Mouse (Mus musculus) megakaryocyte, embryonic 14.5 days (primary cell): Measurements from ENCODE around the gene Gm281. TPM values are rescaled to one million over a fixed set of nuclear protein-coding genes. Genes with fewer than 3 reads are reported as not detected.

Source experiments
- H3K27me3 ChIP-seq: replicated peaks from 2 replicates; pipeline ENCODE3; 2012; ENCODE audit warnings: inconsistent platforms
- H3K36me3 ChIP-seq: replicated peaks from 2 replicates; pipeline ENCODE3; 2012; ENCODE audit warnings: low read length, inconsistent platforms, mixed read lengths
- H3K4me1 ChIP-seq: 2 replicates; pipeline ENCODE4 v1.6.1; 2012; ENCODE audit warnings: inconsistent platforms
- H3K4me3 ChIP-seq: replicated peaks from 2 replicates; pipeline ENCODE3; 2012; ENCODE audit warnings: moderate library complexity, mild to moderate bottlenecking, inconsistent platforms
- H3K9me3 ChIP-seq: 2 replicates; pipeline ENCODE4 v1.6.1; 2012; ENCODE audit warnings: inconsistent platforms
- FLI1 ChIP-seq: IDR thresholded peaks from 2 replicates; pipeline ENCODE4 v1.6.1; 2012; ENCODE audit warnings: low read length, inconsistent platforms, mixed read lengths
- GATA1 ChIP-seq: IDR thresholded peaks from 3 replicates; pipeline ENCODE4 v1.6.1; 2012; ENCODE audit warnings: mixed read lengths, low read length, inconsistent platforms, borderline replicate concordance
- polyA plus RNA-seq: library from polyadenylated mRNA; stranded (reverse); fragments of >175 nt; gene quantifications from 2 replicates; pipeline ENCODE4 v1.2.3, GENCODE M21; 2012; ENCODE audit warnings: low replicate concordance; ENCODE audit not compliant: insufficient read depth

Gene Gm281
- polyA plus RNA-seq, 1 experiment = not detected

DNA sequence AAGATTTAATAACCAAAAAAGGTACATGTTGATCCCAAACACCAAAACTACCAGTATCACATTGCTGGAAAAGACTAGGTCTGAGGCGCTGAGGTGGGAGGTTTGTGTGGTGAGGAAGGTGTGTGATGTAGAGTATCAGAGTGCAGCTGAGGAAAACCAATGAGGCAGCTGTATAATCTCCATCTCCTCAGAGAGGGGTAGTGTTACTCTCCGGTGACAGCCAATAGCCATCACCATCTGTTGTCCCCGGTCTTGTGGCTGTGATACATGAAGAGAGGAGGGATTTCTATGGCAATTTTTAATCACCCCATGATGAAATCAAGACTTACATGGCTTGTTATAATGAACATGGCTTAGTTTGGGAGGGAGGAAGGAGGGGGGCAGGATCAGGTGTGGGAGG is 20.5 kb downstream of the Gm281 start:
- no peak for TF ChIP-seq GATA1
- no peaks in the 10 kb centered on the region for H3K9me3 ChIP-seq

GRCm38 (mm10) chr14:13861416-13861815 is 52.9 kb downstream of the Gm281 start:
- Histone ChIP-seq H3K4me1 (no peaks in the 10 kb centered on the region), H3K27me3 (no peaks in the 10 kb centered on the region), H3K4me3 (no peak overlapping the region), H3K36me3 (no peaks in the 10 kb centered on the region), H3K9me3 (no peaks in the 10 kb centered on the region)
- no peak for TF ChIP-seq FLI1
- TF ChIP-seq GATA1 = no peak

More for the DNA sequence above, 20.5 kb downstream of the Gm281 start:
- H3K27me3 ChIP-seq = no peaks in the 10 kb centered on the region
- H3K4me3 ChIP-seq = no peak overlapping the region
- no peaks in the 10 kb centered on the region for H3K4me1 ChIP-seq
- H3K36me3 ChIP-seq = no peaks in the 10 kb centered on the region

DNA sequence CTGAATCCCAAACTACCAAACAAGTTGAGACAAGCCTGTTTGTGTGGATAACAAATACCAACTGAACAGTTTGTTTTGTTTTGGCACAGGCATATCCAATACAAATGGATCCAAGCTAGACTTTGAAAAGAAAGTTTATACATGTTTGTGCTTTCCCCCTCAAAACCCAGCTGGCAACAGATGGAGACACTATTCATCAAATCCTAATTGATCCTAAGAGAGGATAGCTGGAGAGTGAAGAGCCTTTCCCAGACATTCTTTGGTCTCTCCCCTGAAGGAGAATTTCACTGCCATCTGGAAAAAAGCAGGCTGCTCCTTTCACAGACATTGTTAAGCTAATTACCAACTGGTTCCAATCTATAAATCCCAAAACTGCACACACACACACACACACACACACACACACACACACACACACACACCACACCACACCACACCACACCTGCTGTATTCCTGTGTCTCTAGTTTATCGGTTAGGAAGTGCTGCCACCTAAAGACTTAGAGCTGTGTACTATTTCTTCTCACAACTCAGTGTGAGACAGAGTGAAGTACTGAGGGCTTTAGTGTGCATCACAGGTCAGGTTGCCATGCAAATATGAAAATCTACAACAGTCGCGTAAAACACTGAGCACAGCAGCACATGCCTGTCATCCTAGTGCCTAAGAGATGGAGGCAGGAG is 101.3 kb downstream of the Gm281 start:
- Histone ChIP-seq H3K27me3 (no peaks in the 10 kb centered on the region), H3K9me3 (no peaks in the 10 kb centered on the region), H3K36me3 (no peaks in the 10 kb centered on the region), H3K4me1 (no peaks in the 10 kb centered on the region), H3K4me3 (no peak overlapping the region)
- no peak for TF ChIP-seq FLI1
- no peak for TF ChIP-seq GATA1

- Histone ChIP-seq H3K36me3 (no peaks in the 10 kb centered on the region), H3K27me3 (no peaks in the 10 kb centered on the region), H3K9me3 (peaks cover 21% of the 10 kb centered on the region; the same call in 1 of the 2 replicates), H3K4me3 (no peak overlapping the region), H3K4me1 (no peaks in the 10 kb centered on the region)
- TF ChIP-seq GATA1 (no peak), FLI1 (no peak)
These were observed 123.8 kb downstream of the Gm281 start for GRCm38 (mm10) chr14:13790446-13790845.

- Histone ChIP-seq H3K4me1 (no peaks in the 10 kb centered on the region), H3K4me3 (no peak overlapping the region), H3K9me3 (peaks cover 21% of the 10 kb centered on the region; the same call in 1 of the 2 replicates), H3K27me3 (no peaks in the 10 kb centered on the region), H3K36me3 (no peaks in the 10 kb centered on the region)
- TF ChIP-seq FLI1 (no peak), GATA1 (no peak)
These were observed 124.3 kb downstream of the Gm281 start for GRCm38 (mm10) chr14:13790001-13790400.

GRCm38 (mm10) chr14:13782970-13783369 is 131.3 kb downstream of the Gm281 start:
- Histone ChIP-seq H3K36me3 (no peaks in the 10 kb centered on the region), H3K9me3 (peaks cover 15% of the 10 kb centered on the region; the same call in 1 of the 2 replicates), H3K27me3 (no peaks in the 10 kb centered on the region), H3K4me3 (no peak overlapping the region), H3K4me1 (no peaks in the 10 kb centered on the region)
- TF ChIP-seq FLI1 = no peak

DNA sequence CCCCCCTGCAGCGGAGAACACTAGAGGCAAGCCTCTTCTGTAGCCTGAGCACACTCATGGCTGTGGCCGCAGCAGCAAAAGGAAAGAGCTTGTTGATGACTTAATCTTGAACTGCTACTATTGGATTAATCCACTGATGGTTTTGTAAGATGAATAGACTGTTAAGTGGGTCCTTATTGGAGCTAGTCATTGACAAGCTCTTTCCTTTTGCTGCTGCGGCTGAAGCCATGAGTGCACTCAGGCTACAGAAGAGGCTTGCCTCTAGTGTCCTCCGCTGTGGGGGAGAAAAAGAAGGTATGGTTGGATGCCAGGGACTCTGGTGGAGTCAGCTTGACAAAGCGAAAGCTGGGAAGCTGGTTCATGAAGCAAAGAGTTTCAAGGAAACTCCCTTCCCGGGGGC is 135.9 kb downstream of the Gm281 start:
- H3K4me1 ChIP-seq = no peaks in the 10 kb centered on the region
- H3K36me3 ChIP-seq = no peaks in the 10 kb centered on the region
- TF ChIP-seq FLI1 (no peak), GATA1 (no peak)
- no peak overlapping the region for H3K4me3 ChIP-seq
- H3K27me3 ChIP-seq = no peaks in the 10 kb centered on the region
- H3K9me3 ChIP-seq = no peaks in the 10 kb centered on the region

GRCm38 (mm10) chr14:13771163-13771562 is 143.1 kb downstream of the Gm281 start:
- no peaks in the 10 kb centered on the region for H3K4me1 ChIP-seq
- no peak overlapping the region for H3K4me3 ChIP-seq
- no peaks in the 10 kb centered on the region for H3K27me3 ChIP-seq
- H3K9me3 ChIP-seq = no peaks in the 10 kb centered on the region
- TF ChIP-seq GATA1 (no peak), FLI1 (no peak)
- no peaks in the 10 kb centered on the region for H3K36me3 ChIP-seq

DNA sequence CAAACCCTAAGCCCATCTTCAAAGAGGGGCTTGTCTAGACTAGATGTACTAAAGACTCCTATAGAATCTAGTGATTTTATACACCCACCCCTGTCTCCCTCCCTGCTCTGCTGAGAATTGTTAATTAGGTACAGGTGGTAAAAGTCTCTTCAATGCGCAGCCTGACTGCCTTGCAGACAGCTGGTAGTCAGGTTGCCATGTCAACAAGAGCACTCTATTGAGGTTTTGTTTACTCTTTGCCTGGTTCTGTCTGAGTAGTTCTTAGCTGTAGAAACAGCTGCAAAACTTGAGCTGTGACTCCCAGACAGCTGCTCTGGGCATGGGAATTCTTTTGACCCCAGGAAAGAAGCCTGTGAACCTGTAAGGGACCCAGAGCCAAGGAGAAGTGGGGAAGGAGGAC is 143.6 kb downstream of the Gm281 start:
- Histone ChIP-seq H3K9me3 (no peaks in the 10 kb centered on the region), H3K4me1 (no peaks in the 10 kb centered on the region), H3K4me3 (no peak overlapping the region), H3K27me3 (no peaks in the 10 kb centered on the region), H3K36me3 (no peaks in the 10 kb centered on the region)
- no peak for TF ChIP-seq GATA1
- no peak for TF ChIP-seq FLI1

Other genes starting within 250 kb of the Gm281 start
- gene Sntn, start 243.6 kb downstream of the Gm281 start, polyA plus RNA-seq = not detected in 2 replicates
- 2.3 TPM in 1 of 2 replicates, not detected in the other for gene Atxn7, start 47.0 kb upstream of the Gm281 start, polyA plus RNA-seq
- 3.6 and 9.6 TPM in 2 replicates for gene Thoc7, start 47.4 kb upstream of the Gm281 start, polyA plus RNA-seq
- 13.9 and 38.7 TPM in 2 replicates for gene Psmd6, start 206.5 kb upstream of the Gm281 start, polyA plus RNA-seq